Comparison of ENCODE assay signal across 8 mouse cellular contexts in genomic region chr2:170147661-170148153, GRCm38 (mm10). TPM values are rescaled to one million over a fixed set of nuclear protein-coding genes. Genes with fewer than 3 reads are reported as not detected.
A peak's percentile ranks its signal among the peaks of the same experiment; 100 is the strongest.
DNase-seq lines count a peak whose midpoint lies in the region; ATAC-seq and TF ChIP-seq lines count a peak whose summit lies in the region.

Zfp217 (minus strand) TSS chr2:170148103.

- no peak for TF ChIP-seq CTCF in midbrain, postnatal 0 days (IDR thresholded peaks at IDR 0.05)

- no peaks in the 10 kb centered on the region for H3K9me3 ChIP-seq in intestine, embryonic 16.5 days (ENCODE audit: control insufficient read depth, low read length)
- H3K9me3 ChIP-seq in midbrain, postnatal 0 days (ENCODE audit: low read length), result no peaks in the 10 kb centered on the region

- H3K4me1 ChIP-seq in intestine, embryonic 16.5 days (ENCODE audit: control insufficient read depth, insufficient read depth, low read length), result peaks cover 15% of the 10 kb centered on the region
- no peaks in the 10 kb centered on the region for H3K4me1 ChIP-seq in midbrain, postnatal 0 days (ENCODE audit: insufficient read depth, low read length)

- DNase-seq in urinary bladder, postnatal 14 days (ENCODE audit: low spot score), result peak; percentile 51
- DNase-seq in urinary bladder, adult 2 months (ENCODE audit: low spot score), result no peak
- DNase-seq in lung, postnatal 14 days, result peak; percentile 53
- no peak for DNase-seq in midbrain, postnatal 0 days (ENCODE audit: low spot score)
- DNase-seq in frontal cortex, postnatal 36 days (ENCODE audit: low spot score in 2 of 2), result no peak
- no peak for DNase-seq in layer of hippocampus, adult 9-11 months

- H3K9ac ChIP-seq in intestine, embryonic 16.5 days (ENCODE audit: low read depth, low read length), result peak within 1 kb of the TSS; percentile 15; the same call in 1 of the 2 replicates
- H3K9ac ChIP-seq in midbrain, postnatal 0 days (replicated peaks; ENCODE audit: low read length, poor library complexity, severe bottlenecking), result no peak within 1 kb of the TSS

- no peak within 1 kb of the TSS for H3K4me3 ChIP-seq in intestine, embryonic 16.5 days (ENCODE audit: low read length)
- no peak within 1 kb of the TSS for H3K4me3 ChIP-seq in midbrain, postnatal 0 days (ENCODE audit: low read depth, low read length)

- peak within 1 kb of the TSS; percentile 80 for H3K27ac ChIP-seq in intestine, embryonic 16.5 days (ENCODE audit: low read length)
- H3K27ac ChIP-seq in midbrain, postnatal 0 days (ENCODE audit: low read depth, low read length), result no peak within 1 kb of the TSS

- H3K4me2 ChIP-seq in intestine, embryonic 16.5 days (ENCODE audit: low read depth, low read length), result peak within 1 kb of the TSS; percentile 24
- no peak within 1 kb of the TSS for H3K4me2 ChIP-seq in midbrain, postnatal 0 days (ENCODE audit: low read depth, low read length, poor library complexity, severe bottlenecking)

- ATAC-seq in erythroblast, adult 5-6 weeks (replicated peaks; ENCODE audit: low FRiP score, poor library complexity, severe bottlenecking), result peak; percentile 47
- peak; percentile 79 for ATAC-seq in intestine, embryonic 16.5 days
- no peak for ATAC-seq in midbrain, postnatal 0 days (ENCODE audit: low FRiP score)

- H3K36me3 ChIP-seq in intestine, embryonic 16.5 days (ENCODE audit: control insufficient read depth, insufficient read depth, low read length), result no peaks in the 10 kb centered on the region
- H3K36me3 ChIP-seq in midbrain, postnatal 0 days (ENCODE audit: insufficient read depth, low read length), result no peaks in the 10 kb centered on the region

- H3K27me3 ChIP-seq in intestine, embryonic 16.5 days (replicated peaks; ENCODE audit: control insufficient read depth, insufficient read depth, low read length), result no peaks in the 10 kb centered on the region
- H3K27me3 ChIP-seq in midbrain, postnatal 0 days (ENCODE audit: insufficient read depth, low read length), result no peaks in the 10 kb centered on the region

- WGBS in intestine, embryonic 16.5 days, result 34% methylated on average over 14 of the region's 14 CpGs
- WGBS in midbrain, postnatal 0 days, result 61% methylated on average over 14 of the region's 14 CpGs

RNA-seq across cellular contexts. Expression of gene Zfp217, which starts in this region (rescaled TPM):
- polyA plus RNA-seq in urinary bladder, adult 2 months (2012; rRNA removed), result 8.9 and 11.5 TPM in 2 replicates
- total RNA-seq in erythroblast, adult 5-6 weeks (2015; ENCODE audit: low replicate concordance), result 75.7 and 92.6 TPM in 2 replicates
- 169 and 180 TPM in 2 replicates for total RNA-seq in erythroblast, adult 5-6 weeks (2017; ENCODE audit: low replicate concordance)
- polyA plus RNA-seq in intestine, embryonic 16.5 days (2015; fragmentation: Nextera tagmentation; extraction: Ambion mirVana), result 2.4 and 2.9 TPM in 2 replicates
- 3.7 and 3.8 TPM in 2 replicates for total RNA-seq in midbrain, postnatal 0 days (2014; rRNA removed)
- polyA plus RNA-seq in midbrain, postnatal 0 days (2015; fragmentation: Nextera tagmentation; extraction: Ambion mirVana), result 0.44 and 0.49 TPM in 2 replicates

Comparison
In these comparisons a context has a peak if more than half of its experiments do, and no peak if none do; other contexts are left out.
1. RNA of gene Zfp217 (total RNA-seq): 75.7 to 180 TPM in erythroblast, adult 5-6 weeks; 3.7 to 3.8 TPM in midbrain, postnatal 0 days; every median in the first group is over 10 times any median in the second.
2. DNase-seq: peak in urinary bladder, postnatal 14 days (single experiment) and lung, postnatal 14 days (single experiment); none in urinary bladder, adult 2 months (single experiment), midbrain, postnatal 0 days (single experiment), frontal cortex, postnatal 36 days (0 of 2) and layer of hippocampus, adult 9-11 months (single experiment).